Mouse (Mus musculus) G1E (cell line): ENCODE results near the gene Hist1h1b.

Experiments used
- CTCF ChIP-seq: IDR thresholded peaks from 2 replicates; pipeline ENCODE4 v1.5.1; 2012; ENCODE audit warnings: low read depth, low read length, inconsistent platforms, mixed read lengths
- GATA1 ChIP-seq: IDR thresholded peaks from 2 replicates; pipeline ENCODE4 v1.6.1; 2012; ENCODE audit warnings: borderline replicate concordance, low read length, inconsistent platforms, mixed read lengths
- TAL1 ChIP-seq: conservative IDR thresholded peaks from 2 replicates; pipeline ENCODE4 v1.6.1; 2012; ENCODE audit warnings: low read depth, low read length, inconsistent platforms, mixed read lengths

- TF ChIP-seq GATA1 (no peak), TAL1 (no peak), CTCF (no peak)
These were observed 10.3 kb upstream of the Hist1h1b start for GRCm38 (mm10) chr13:21790601-21791283.
